Mouse (Mus musculus) G1E (cell line): ENCODE results near the gene Gm10964.

ENCODE experiments used
- CTCF ChIP-seq: IDR thresholded peaks from 2 replicates; pipeline ENCODE4 v1.5.1; 2012; ENCODE audit warnings: low read depth, low read length, inconsistent platforms, mixed read lengths
- GATA1 ChIP-seq: IDR thresholded peaks from 2 replicates; pipeline ENCODE4 v1.6.1; 2012; ENCODE audit warnings: borderline replicate concordance, low read length, inconsistent platforms, mixed read lengths
- GATA2 ChIP-seq: IDR thresholded peaks from 2 replicates; pipeline ENCODE4 v1.6.1; 2012; ENCODE audit warnings: low read depth, low read length, inconsistent platforms, borderline replicate concordance
- TAL1 ChIP-seq: conservative IDR thresholded peaks from 2 replicates; pipeline ENCODE4 v1.6.1; 2012; ENCODE audit warnings: low read depth, low read length, inconsistent platforms, mixed read lengths

DNA sequence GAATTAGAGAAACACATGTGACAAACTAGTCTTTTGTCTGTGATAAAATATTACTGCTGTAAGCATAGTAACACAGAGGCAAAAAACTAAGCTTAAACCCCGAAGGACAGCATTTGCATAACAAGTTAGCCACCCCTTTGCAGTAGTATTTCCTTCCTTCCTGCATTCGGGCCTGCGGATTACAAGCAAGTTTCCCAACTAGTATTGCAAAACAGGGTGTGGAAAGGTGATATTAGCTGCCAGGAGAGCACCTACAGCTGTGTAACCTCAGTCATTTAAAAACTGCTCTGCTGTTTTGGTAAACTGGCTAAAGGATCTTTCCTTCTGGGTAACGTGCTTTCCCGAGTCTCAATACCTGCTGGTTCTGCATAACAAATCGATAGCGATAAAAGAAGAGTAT, 48.1 kb downstream of the Gm10964 start:
- TF ChIP-seq GATA1: no peak
- TF ChIP-seq CTCF: no peak
- TF ChIP-seq TAL1: no peak
- TF ChIP-seq GATA2: no peak
